Mouse (Mus musculus) heart, adult 2 months (tissue): Measurements from ENCODE around the gene Alg9. TPM values are rescaled to one million over a fixed set of nuclear protein-coding genes. Genes with fewer than 3 reads are reported as not detected.

ENCODE experiments used
- DNase-seq, 2 experiments: peaks; one replicate each; pipeline ENCODE4 v3.0.0; 2021
- H3K27ac ChIP-seq: fragments of 200-600 bp; 2 replicates; pipeline ENCODE4 v1.8.1; 2022
- H3K27me3 ChIP-seq: fragments of 200-500 bp; 2 replicates; pipeline ENCODE4 v1.6.1; 2012; ENCODE audit warnings: mild to moderate bottlenecking, low read length, inconsistent platforms, mixed read lengths; ENCODE audit not compliant: control insufficient read depth, insufficient read depth
- H3K36me3 ChIP-seq: fragments of 200-500 bp; 2 replicates; pipeline ENCODE4 v1.6.1; 2012; ENCODE audit warnings: low read length, inconsistent platforms; ENCODE audit not compliant: control insufficient read depth, insufficient read depth
- H3K4me1 ChIP-seq: fragments of 200-500 bp; 2 replicates; pipeline ENCODE4 v1.6.1; 2011; ENCODE audit warnings: low read length; ENCODE audit not compliant: control insufficient read depth, insufficient read depth
- H3K4me3 ChIP-seq: fragments of 200-600 bp; 2 replicates; pipeline ENCODE4 v1.8.1; 2022
- H3K79me2 ChIP-seq: fragments of 200-500 bp; replicated peaks from 2 replicates; pipeline ENCODE4 v1.6.1; 2012; ENCODE audit warnings: mild to moderate bottlenecking, inconsistent platforms, low read length, moderate library complexity, mixed read lengths; ENCODE audit not compliant: control insufficient read depth, insufficient read depth
- H3K9ac ChIP-seq: fragments of 200-500 bp; 2 replicates; pipeline ENCODE4 v1.6.1; 2012; ENCODE audit warnings: low read depth, mild to moderate bottlenecking, control low read depth, inconsistent platforms, low read length, mixed read lengths
- CTCF ChIP-seq: fragments of 200-600 bp; IDR thresholded peaks from 2 replicates; pipeline ENCODE4 v1.8.1; 2022; ENCODE audit warnings: antibody characterized with exemption, mild to moderate bottlenecking, moderate library complexity
- EP300 ChIP-seq: fragments of 200-500 bp; IDR thresholded peaks from 2 replicates; pipeline ENCODE4 v1.6.1; 2011; ENCODE audit warnings: low read depth, low read length, control low read depth; ENCODE audit not compliant: insufficient read depth
- POLR2A ChIP-seq: fragments of 200-500 bp; IDR thresholded peaks from 2 replicates; pipeline ENCODE4 v1.6.1; 2011; ENCODE audit warnings: mild to moderate bottlenecking, low read depth, low read length, control low read depth; ENCODE audit not compliant: insufficient read depth
- WGBS: fragments of 180-500 bp; shearing (Covaris S2); methylation state at CpG from one replicate; pipeline ENCODE4 v1.1.7; 2018; 5-methylcytosine and 5-hydroxymethylcytosine counted together
- intact Hi-C: fragments of 180-260 bp; cut with DNase I; formaldehyde crosslinking; loops from one replicate; pipeline ENCODE4 v1.15.1; 2025
- polyA plus RNA-seq: library from polyadenylated mRNA; depleted of rRNA; stranded (reverse); fragments of >200 nt; gene quantifications from 2 replicates; pipeline ENCODE4 v1.2.3, GENCODE M21; 2012
- total RNA-seq, 2 experiments: library from RNA; stranded (reverse); gene quantifications; 2 replicates each; pipeline ENCODE4 v1.2.3; 2021

The Alg9 gene
- total and polyA plus RNA-seq, 3 experiments, result 9.6 to 13.4 (median 9.9) TPM

DNA sequence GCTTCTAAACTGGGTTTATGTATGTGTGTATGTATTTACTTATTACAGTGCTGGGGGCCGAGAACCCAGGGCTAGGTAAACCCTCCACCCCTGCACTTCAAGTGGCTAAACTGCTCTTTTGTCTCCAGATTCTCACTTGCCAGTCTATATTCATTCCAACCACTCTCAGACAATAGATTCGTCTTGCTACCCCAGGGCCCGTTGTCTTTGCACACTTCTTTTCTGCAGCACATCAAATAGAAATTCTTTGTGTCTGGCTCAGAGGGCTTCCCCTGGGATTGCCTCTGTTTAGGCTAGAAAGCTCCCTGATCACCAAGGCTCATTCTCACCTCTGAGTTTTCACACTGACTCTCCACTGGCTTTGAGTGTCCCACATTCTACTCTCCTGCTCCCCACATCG is 42.3 kb upstream of the Alg9 start:
- H3K36me3 ChIP-seq, result no peaks in the 10 kb centered on the region
- DNase-seq, result no peak
- TF ChIP-seq EP300, result no peak
- TF ChIP-seq POLR2A, result no peak
- TF ChIP-seq CTCF, result no peak
- WGBS, result 51% methylated on average over 4 of the region's 4 CpGs
- H3K4me3 ChIP-seq, result no peak overlapping the region
- no peak overlapping the region for H3K9ac ChIP-seq
- no peak overlapping the region for H3K27ac ChIP-seq
- peaks cover 3% of the 10 kb centered on the region; the same call in 1 of the 2 replicates for H3K4me1 ChIP-seq
- no peaks in the 10 kb centered on the region for H3K79me2 ChIP-seq
- intact Hi-C loops, result no loop called here
- no peaks in the 10 kb centered on the region for H3K27me3 ChIP-seq

DNA sequence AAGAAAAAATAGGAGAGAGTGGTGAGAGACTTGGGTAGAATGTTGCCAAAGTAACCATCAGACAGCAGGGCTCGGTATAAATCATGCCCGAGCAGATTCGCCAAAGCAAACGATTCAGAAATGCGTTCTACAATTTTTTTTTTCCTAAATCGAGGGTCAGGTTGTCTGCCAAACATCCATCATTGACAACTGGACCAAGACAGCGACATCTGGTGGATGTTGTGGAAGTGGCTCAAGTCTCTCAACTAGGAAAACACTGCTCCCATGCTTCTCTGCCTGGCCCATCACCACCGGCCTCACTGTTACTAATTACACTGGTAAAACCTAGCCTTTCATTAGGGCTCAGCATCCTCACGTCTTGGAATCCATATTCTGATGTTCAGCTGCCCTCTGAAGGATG is 39.8 kb upstream of the Alg9 start:
- peak; percentile 53 to 60 for DNase-seq
- Histone ChIP-seq H3K4me1 (no peaks in the 10 kb centered on the region; the same call in 1 of the 2 replicates), H3K79me2 (no peaks in the 10 kb centered on the region), H3K4me3 (no peak overlapping the region), H3K9ac (no peak overlapping the region), H3K27me3 (no peaks in the 10 kb centered on the region), H3K27ac (no peak overlapping the region), H3K36me3 (no peaks in the 10 kb centered on the region)
- WGBS, result 2% methylated on average over 9 of the region's 9 CpGs
- no peak for TF ChIP-seq POLR2A
- TF ChIP-seq CTCF, result peak; percentile 91
- TF ChIP-seq EP300, result peak; percentile 58; the same call in 1 of the 2 replicates
- intact Hi-C loops, result loop anchor here (2.0 to 5.0 kb wide), 2 partner anchors 26 to 38 kb away; no protein-coding TSS in a partner anchor

DNA sequence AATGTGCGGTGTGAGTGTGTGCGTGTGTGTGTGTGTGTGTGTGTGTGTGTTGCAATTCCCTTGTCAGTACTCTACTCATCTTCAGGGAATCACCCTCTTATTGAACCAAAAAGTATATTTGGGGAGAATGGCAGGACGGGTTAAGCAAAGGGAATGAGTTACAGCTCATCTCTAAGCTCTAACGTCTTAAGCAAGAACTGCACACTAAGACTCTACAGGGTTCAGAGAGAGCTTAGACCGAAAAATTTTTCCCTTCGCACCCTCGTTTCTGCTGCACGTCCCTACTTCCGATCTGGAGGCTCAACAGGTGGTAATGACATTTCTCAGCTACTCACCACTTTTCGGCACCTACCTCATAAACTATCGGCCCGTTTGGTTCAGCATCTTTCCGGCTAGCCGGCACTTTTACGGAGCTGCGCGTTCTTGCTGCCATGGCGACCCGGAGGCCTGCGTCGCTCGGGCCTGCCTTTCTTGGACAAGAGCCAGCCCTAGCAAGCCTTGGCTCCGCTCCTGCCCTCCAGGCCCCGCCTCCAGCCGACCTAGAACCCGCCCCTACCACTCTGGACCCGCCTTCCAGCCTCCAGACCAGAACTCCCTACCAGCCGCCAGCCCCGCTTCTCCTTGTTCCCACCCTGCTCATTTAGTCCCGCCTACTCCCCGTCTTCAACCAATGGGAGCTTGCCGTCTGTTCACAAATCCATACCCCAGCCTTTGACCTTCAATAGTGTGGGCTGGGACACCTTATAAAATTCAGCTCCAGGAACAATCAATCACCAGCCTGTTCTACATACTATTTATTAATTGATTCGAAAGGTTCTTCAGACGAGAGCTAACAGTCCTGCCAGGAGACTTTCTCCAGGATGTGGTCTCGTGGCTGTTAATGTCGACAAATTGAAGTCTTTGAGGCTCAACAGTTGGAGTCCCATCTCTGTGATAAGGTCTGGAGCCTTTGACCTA is 35.6 kb upstream of the Alg9 start, which contains the start of gene Dixdc1:
TSS of gene Dixdc1 (minus strand) at position 604 of the 957 bp plus-strand sequence.
- no peak within 1 kb of the TSS for H3K9ac ChIP-seq

DNA sequence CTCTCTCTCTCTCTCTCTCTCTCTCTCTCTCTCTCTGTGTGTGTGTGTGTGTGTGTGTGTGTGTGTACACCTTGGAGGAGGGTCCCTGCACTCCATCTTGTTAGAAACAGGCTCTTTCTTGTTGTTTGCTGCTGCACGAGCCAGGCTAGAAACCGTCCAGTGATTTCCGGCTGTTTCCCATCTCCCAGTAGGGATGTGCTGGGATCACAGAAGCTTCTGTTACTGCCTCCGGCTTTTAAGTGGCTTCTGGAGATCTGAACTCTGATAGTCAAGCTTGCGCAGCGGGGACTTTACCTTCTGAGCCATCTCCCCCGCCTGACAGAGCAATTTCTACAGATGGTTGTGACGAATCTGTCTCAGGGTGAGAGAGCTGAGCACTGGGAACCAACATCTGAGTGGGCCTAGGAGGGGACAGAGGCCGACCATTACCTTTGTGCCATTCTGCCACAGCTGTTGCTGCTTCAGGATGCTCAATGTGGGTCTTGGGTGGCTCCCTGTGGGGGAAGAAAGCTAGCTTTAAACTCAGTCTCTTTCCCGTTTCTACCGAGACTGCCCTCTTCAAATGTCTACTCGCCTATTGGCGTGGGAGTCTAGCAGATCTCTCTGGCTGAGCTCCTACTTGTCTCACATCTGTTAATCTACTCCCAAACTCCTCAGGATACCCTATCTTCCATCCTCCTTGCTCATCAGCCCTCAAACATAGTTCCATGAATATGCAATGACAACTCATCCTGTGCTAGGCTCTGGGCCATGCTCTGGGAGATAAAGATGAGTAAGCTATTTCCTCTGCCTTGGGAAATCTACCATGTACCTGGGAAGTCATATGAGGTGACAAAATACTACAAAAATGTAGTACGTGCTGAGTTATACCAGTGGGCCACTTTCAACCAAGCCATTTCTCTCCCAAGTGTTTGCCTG is 33.7 kb upstream of the Alg9 start:
- 80% methylated on average over 14 of the region's 14 CpGs for WGBS
- Histone ChIP-seq H3K79me2 (no peaks in the 10 kb centered on the region), H3K27ac (no peak overlapping the region), H3K4me3 (no peak overlapping the region), H3K27me3 (no peaks in the 10 kb centered on the region), H3K36me3 (no peaks in the 10 kb centered on the region), H3K4me1 (peaks cover 2% of the 10 kb centered on the region), H3K9ac (no peak overlapping the region)
- intact Hi-C loops, result no loop called here
- DNase-seq, result no peak
- TF ChIP-seq POLR2A (no peak), EP300 (no peak), CTCF (no peak)

More for the DNA sequence above, 35.6 kb upstream of the Alg9 start, which contains the start of gene Dixdc1:
- Histone ChIP-seq H3K4me3 (peak within 1 kb of the TSS; percentile 21; the same call in 1 of the 2 replicates), H3K79me2 (no peaks in the 10 kb centered on the region), H3K27ac (peak within 1 kb of the TSS; percentile 32; the same call in 1 of the 2 replicates), H3K27me3 (no peaks in the 10 kb centered on the region), H3K4me1 (peaks cover 2% of the 10 kb centered on the region), H3K36me3 (no peaks in the 10 kb centered on the region)
- intact Hi-C loops, result loop anchor here (5.0 kb wide), 1 partner anchor 42 kb away; no protein-coding TSS in a partner anchor
- WGBS, result 11% methylated on average over 35 of the region's 36 CpGs
- DNase-seq, result peak; percentile 93 to 95
- TF ChIP-seq EP300 (no peak), POLR2A (no peak), CTCF (no peak)

- H3K36me3 ChIP-seq, result no peaks in the 10 kb centered on the region
- H3K4me1 ChIP-seq, result peaks cover 2% of the 10 kb centered on the region
- no peak overlapping the region for H3K4me3 ChIP-seq
- H3K9ac ChIP-seq, result no peak overlapping the region
- DNase-seq, result no peak
- TF ChIP-seq POLR2A (no peak), EP300 (no peak), CTCF (no peak)
- 49% methylated on average over 3 of the region's 3 CpGs for WGBS
- H3K27ac ChIP-seq, result peak overlapping the region; percentile 23; the same call in 1 of the 2 replicates
- no peaks in the 10 kb centered on the region for H3K79me2 ChIP-seq
- H3K27me3 ChIP-seq, result no peaks in the 10 kb centered on the region
- intact Hi-C loops, result no loop called here
These were observed 32.6 kb upstream of the Alg9 start for GRCm38 (mm10) chr9:50742261-50742660.
